Mouse (Mus musculus): ENCODE measurements around the gene Aldh3a2. TPM values are rescaled to one million over a fixed set of nuclear protein-coding genes. Genes with fewer than 3 reads are reported as not detected.

The Aldh3a2 gene
- polyA plus RNA-seq, 1 experiment from 2014 or later: 32.5 TPM

GRCm38 (mm10) chr11:61300205-61300604 is 32.9 kb upstream of the Aldh3a2 start:
- Histone ChIP-seq H3K4me2 (replicated peaks; ENCODE audit: low read depth, low read length) (no peak overlapping the region), H3K9ac (ENCODE audit: low read depth, low read length) (no peak overlapping the region), H3K4me1 (ENCODE audit: control insufficient read depth, insufficient read depth, low read length) (no peaks in the 10 kb centered on the region), H3K9me3 (ENCODE audit: control insufficient read depth, low read length) (peaks cover 1% of the 10 kb centered on the region; the same call in 1 of the 2 replicates), H3K4me3 (ENCODE audit: low read length) (no peak overlapping the region), H3K27me3 (ENCODE audit: control insufficient read depth, insufficient read depth, low read length) (no peaks in the 10 kb centered on the region), H3K36me3 (ENCODE audit: control insufficient read depth, insufficient read depth, low read length) (no peaks in the 10 kb centered on the region), H3K27ac (ENCODE audit: low read depth, low read length) (no peak overlapping the region)
- 61% methylated on average over 3 of the region's 3 CpGs for WGBS
- ATAC-seq (ENCODE audit: low FRiP score, low TSS enrichment): no peak

- Histone ChIP-seq H3K4me2 (replicated peaks; ENCODE audit: low read depth, low read length) (no peak overlapping the region), H3K9me3 (ENCODE audit: control insufficient read depth, low read length) (no peaks in the 10 kb centered on the region), H3K36me3 (ENCODE audit: control insufficient read depth, insufficient read depth, low read length) (no peaks in the 10 kb centered on the region), H3K9ac (ENCODE audit: low read depth, low read length) (no peak overlapping the region), H3K4me1 (ENCODE audit: control insufficient read depth, insufficient read depth, low read length) (no peaks in the 10 kb centered on the region), H3K27ac (ENCODE audit: low read depth, low read length) (no peak overlapping the region), H3K27me3 (ENCODE audit: control insufficient read depth, insufficient read depth, low read length) (no peaks in the 10 kb centered on the region), H3K4me3 (ENCODE audit: low read length) (no peak overlapping the region)
- no peak for ATAC-seq (ENCODE audit: low FRiP score, low TSS enrichment)
- 64% methylated on average over 2 of the region's 2 CpGs for WGBS
Measured at GRCm38 (mm10) chr11:61297901-61298300, 30.6 kb upstream of the Aldh3a2 start.

- Histone ChIP-seq H3K36me3 (ENCODE audit: control insufficient read depth, insufficient read depth, low read length) (no peaks in the 10 kb centered on the region), H3K9ac (ENCODE audit: low read depth, low read length) (no peak overlapping the region), H3K4me3 (ENCODE audit: low read length) (no peak overlapping the region), H3K27me3 (ENCODE audit: control insufficient read depth, insufficient read depth, low read length) (no peaks in the 10 kb centered on the region), H3K27ac (ENCODE audit: low read depth, low read length) (no peak overlapping the region), H3K4me2 (replicated peaks; ENCODE audit: low read depth, low read length) (no peak overlapping the region), H3K9me3 (ENCODE audit: control insufficient read depth, low read length) (no peaks in the 10 kb centered on the region), H3K4me1 (ENCODE audit: control insufficient read depth, insufficient read depth, low read length) (no peaks in the 10 kb centered on the region)
- WGBS: 88% methylated on average over 2 of the region's 2 CpGs
- no peak for ATAC-seq (ENCODE audit: low FRiP score, low TSS enrichment)
Measured at GRCm38 (mm10) chr11:61297326-61297725, 30.1 kb upstream of the Aldh3a2 start.

- no peaks in the 10 kb centered on the region for H3K9me3 ChIP-seq (ENCODE audit: control insufficient read depth, low read length)
- H3K9ac ChIP-seq (ENCODE audit: low read depth, low read length): no peak overlapping the region
- H3K27ac ChIP-seq (ENCODE audit: low read depth, low read length): no peak overlapping the region
- H3K4me1 ChIP-seq (ENCODE audit: control insufficient read depth, insufficient read depth, low read length): no peaks in the 10 kb centered on the region
- no peak overlapping the region for H3K4me3 ChIP-seq (ENCODE audit: low read length)
- H3K4me2 ChIP-seq (replicated peaks; ENCODE audit: low read depth, low read length): no peak overlapping the region
- 60% methylated on average over 1 of the region's 1 CpGs for whole genome bisulfite sequencing
- H3K27me3 ChIP-seq (ENCODE audit: control insufficient read depth, insufficient read depth, low read length): no peaks in the 10 kb centered on the region
- H3K36me3 ChIP-seq (ENCODE audit: control insufficient read depth, insufficient read depth, low read length): no peaks in the 10 kb centered on the region
- ATAC-seq (ENCODE audit: low FRiP score, low TSS enrichment): no peak
Measured at GRCm38 (mm10) chr11:61296556-61296955, 29.3 kb upstream of the Aldh3a2 start.

GRCm38 (mm10) chr11:61295556-61295955 is 28.3 kb upstream of the Aldh3a2 start:
- 83% methylated on average over 2 of the region's 2 CpGs for WGBS
- no peak overlapping the region for H3K4me2 ChIP-seq (replicated peaks; ENCODE audit: low read depth, low read length)
- no peaks in the 10 kb centered on the region for H3K27me3 ChIP-seq (ENCODE audit: control insufficient read depth, insufficient read depth, low read length)
- no peaks in the 10 kb centered on the region for H3K36me3 ChIP-seq (ENCODE audit: control insufficient read depth, insufficient read depth, low read length)
- no peak for ATAC-seq (ENCODE audit: low FRiP score, low TSS enrichment)
- H3K4me3 ChIP-seq (ENCODE audit: low read length): no peak overlapping the region
- H3K27ac ChIP-seq (ENCODE audit: low read depth, low read length): no peak overlapping the region
- no peaks in the 10 kb centered on the region for H3K4me1 ChIP-seq (ENCODE audit: control insufficient read depth, insufficient read depth, low read length)
- no peak overlapping the region for H3K9ac ChIP-seq (ENCODE audit: low read depth, low read length)
- no peaks in the 10 kb centered on the region for H3K9me3 ChIP-seq (ENCODE audit: control insufficient read depth, low read length)

- 87% methylated on average over 3 of the region's 3 CpGs for WGBS
- H3K4me3 ChIP-seq (ENCODE audit: low read length): no peak overlapping the region
- no peaks in the 10 kb centered on the region for H3K27me3 ChIP-seq (ENCODE audit: control insufficient read depth, insufficient read depth, low read length)
- no peaks in the 10 kb centered on the region for H3K36me3 ChIP-seq (ENCODE audit: control insufficient read depth, insufficient read depth, low read length)
- ATAC-seq (ENCODE audit: low FRiP score, low TSS enrichment): no peak
- H3K9ac ChIP-seq (ENCODE audit: low read depth, low read length): no peak overlapping the region
- H3K4me2 ChIP-seq (replicated peaks; ENCODE audit: low read depth, low read length): no peak overlapping the region
- H3K4me1 ChIP-seq (ENCODE audit: control insufficient read depth, insufficient read depth, low read length): no peaks in the 10 kb centered on the region
- H3K9me3 ChIP-seq (ENCODE audit: control insufficient read depth, low read length): no peaks in the 10 kb centered on the region
- no peak overlapping the region for H3K27ac ChIP-seq (ENCODE audit: low read depth, low read length)
Measured at GRCm38 (mm10) chr11:61294431-61294830, 27.2 kb upstream of the Aldh3a2 start.

- no peak overlapping the region for H3K4me2 ChIP-seq (replicated peaks; ENCODE audit: low read depth, low read length)
- no peaks in the 10 kb centered on the region for H3K9me3 ChIP-seq (ENCODE audit: control insufficient read depth, low read length)
- no peaks in the 10 kb centered on the region for H3K4me1 ChIP-seq (ENCODE audit: control insufficient read depth, insufficient read depth, low read length)
- WGBS: 61% methylated on average over 2 of the region's 2 CpGs
- H3K27me3 ChIP-seq (ENCODE audit: control insufficient read depth, insufficient read depth, low read length): no peaks in the 10 kb centered on the region
- H3K36me3 ChIP-seq (ENCODE audit: control insufficient read depth, insufficient read depth, low read length): no peaks in the 10 kb centered on the region
- no peak overlapping the region for H3K27ac ChIP-seq (ENCODE audit: low read depth, low read length)
- no peak for ATAC-seq (ENCODE audit: low FRiP score, low TSS enrichment)
- H3K9ac ChIP-seq (ENCODE audit: low read depth, low read length): no peak overlapping the region
- no peak overlapping the region for H3K4me3 ChIP-seq (ENCODE audit: low read length)
Measured at GRCm38 (mm10) chr11:61293251-61293650, 26.0 kb upstream of the Aldh3a2 start.

- no peaks in the 10 kb centered on the region for H3K27me3 ChIP-seq (ENCODE audit: control insufficient read depth, insufficient read depth, low read length)
- no peak for ATAC-seq (ENCODE audit: low FRiP score, low TSS enrichment)
- no peak overlapping the region for H3K4me3 ChIP-seq (ENCODE audit: low read length)
- WGBS: 72% methylated on average over 6 of the region's 6 CpGs
- H3K4me1 ChIP-seq (ENCODE audit: control insufficient read depth, insufficient read depth, low read length): no peaks in the 10 kb centered on the region
- H3K9me3 ChIP-seq (ENCODE audit: control insufficient read depth, low read length): no peaks in the 10 kb centered on the region
- no peak overlapping the region for H3K4me2 ChIP-seq (replicated peaks; ENCODE audit: low read depth, low read length)
- no peaks in the 10 kb centered on the region for H3K36me3 ChIP-seq (ENCODE audit: control insufficient read depth, insufficient read depth, low read length)
- H3K9ac ChIP-seq (ENCODE audit: low read depth, low read length): no peak overlapping the region
- no peak overlapping the region for H3K27ac ChIP-seq (ENCODE audit: low read depth, low read length)
Measured at GRCm38 (mm10) chr11:61284323-61284722, 17.1 kb upstream of the Aldh3a2 start.

GRCm38 (mm10) chr11:61283414-61284049 is 16.3 kb upstream of the Aldh3a2 start:
- H3K9ac ChIP-seq (ENCODE audit: low read depth, low read length): no peak overlapping the region
- no peaks in the 10 kb centered on the region for H3K9me3 ChIP-seq (ENCODE audit: control insufficient read depth, low read length)
- H3K27me3 ChIP-seq (ENCODE audit: control insufficient read depth, insufficient read depth, low read length): no peaks in the 10 kb centered on the region
- no peak overlapping the region for H3K4me3 ChIP-seq (ENCODE audit: low read length)
- no peak overlapping the region for H3K27ac ChIP-seq (ENCODE audit: low read depth, low read length)
- no peak overlapping the region for H3K4me2 ChIP-seq (replicated peaks; ENCODE audit: low read depth, low read length)
- 83% methylated on average over 10 of the region's 10 CpGs for WGBS
- H3K36me3 ChIP-seq (ENCODE audit: control insufficient read depth, insufficient read depth, low read length): no peaks in the 10 kb centered on the region
- H3K4me1 ChIP-seq (ENCODE audit: control insufficient read depth, insufficient read depth, low read length): no peaks in the 10 kb centered on the region
- ATAC-seq (ENCODE audit: low FRiP score, low TSS enrichment): no peak

All from kidney, embryonic 14.5 days (tissue).